Mouse (Mus musculus): ENCODE measurements around the gene AU022252. TPM values are rescaled to one million over a fixed set of nuclear protein-coding genes. Genes with fewer than 3 reads are reported as not detected.

AU022252 gene
- polyA plus RNA-seq, 1 experiment from 2014 or later = 28.0 TPM

DNA sequence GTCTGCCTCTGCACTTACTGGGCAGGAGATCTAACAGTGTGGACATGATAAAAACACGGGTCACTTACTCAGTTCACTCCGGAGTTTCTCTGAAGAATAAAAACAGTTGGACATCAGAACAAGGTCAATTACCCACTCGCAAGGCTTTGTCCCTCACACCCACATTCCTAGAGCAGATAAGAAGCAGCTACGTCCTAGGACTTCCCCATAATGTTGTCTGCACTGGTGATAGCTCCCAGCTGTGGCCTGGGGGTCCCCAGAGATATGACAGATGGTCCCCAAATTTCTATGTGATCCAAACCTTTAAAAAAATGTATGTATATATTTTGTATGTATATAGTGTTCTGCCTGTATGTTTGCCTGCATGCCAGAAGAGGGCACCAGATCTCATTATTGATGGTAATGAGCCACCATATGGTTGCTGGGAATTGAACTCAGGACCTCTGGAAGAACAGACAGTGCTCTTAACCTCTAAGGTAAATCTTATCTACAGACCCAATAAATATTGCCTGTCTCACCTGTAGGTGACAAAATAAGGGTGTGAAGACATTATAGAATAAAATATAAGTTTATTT lies 52.3 kb downstream of the AU022252 start:
- no peaks in the 10 kb centered on the region for H3K9me3 ChIP-seq (replicated peaks)
- no peak overlapping the region for H3K9ac ChIP-seq
- H3K36me3 ChIP-seq (ENCODE audit: poor library complexity, severe bottlenecking) = no peaks in the 10 kb centered on the region
- no peak overlapping the region for H3K4me2 ChIP-seq
- H3K4me3 ChIP-seq = no peak overlapping the region
- WGBS = 57% methylated on average over 4 of the region's 4 CpGs
- H3K27ac ChIP-seq = no peak overlapping the region
- H3K4me1 ChIP-seq = no peaks in the 10 kb centered on the region
- H3K27me3 ChIP-seq = no peaks in the 10 kb centered on the region
- ATAC-seq = no peak

DNA sequence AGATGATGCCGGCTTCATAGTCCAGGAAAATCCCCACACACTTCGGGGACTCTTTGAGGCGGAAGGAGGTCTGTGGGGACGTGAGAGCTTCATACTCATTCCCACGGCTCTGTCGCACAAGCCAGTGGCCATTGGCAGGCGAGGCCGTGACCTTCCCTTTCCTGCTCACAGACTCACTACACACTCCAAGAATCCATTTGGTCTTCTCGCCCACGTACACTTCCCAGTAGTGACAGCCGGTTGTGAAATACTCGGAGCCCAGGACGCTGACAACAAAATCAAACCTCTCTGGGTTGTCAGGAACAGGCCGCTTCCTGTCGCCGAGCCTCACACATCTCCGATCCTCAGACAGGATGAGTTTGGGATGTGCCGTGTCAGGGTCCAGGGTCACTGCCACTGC lies 54.2 kb downstream of the AU022252 start:
- no peak for ATAC-seq

DNA sequence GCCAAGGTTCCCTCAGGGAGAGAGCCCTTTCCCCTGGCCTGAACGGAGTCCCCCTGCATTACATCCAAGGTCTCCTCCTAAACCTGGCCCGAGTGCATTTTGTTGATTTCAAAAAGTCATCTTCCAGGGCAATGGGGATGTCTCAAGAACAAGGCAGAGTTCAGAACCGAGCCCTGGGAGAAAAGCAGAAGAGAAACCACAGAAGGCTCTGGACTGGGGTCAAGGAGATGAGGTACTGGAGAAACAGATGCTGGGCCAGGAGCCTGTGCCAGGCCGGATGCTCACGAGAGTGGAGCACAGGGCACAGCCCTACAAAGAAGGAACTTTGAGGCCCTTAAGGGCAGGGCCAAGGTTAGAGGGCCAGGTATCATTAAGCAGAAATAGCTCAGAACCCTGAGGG lies 54.8 kb downstream of the AU022252 start:
- H3K4me2 ChIP-seq = no peak overlapping the region
- H3K9me3 ChIP-seq (replicated peaks) = no peaks in the 10 kb centered on the region
- no peaks in the 10 kb centered on the region for H3K27me3 ChIP-seq
- peaks cover 7% of the 10 kb centered on the region for H3K4me1 ChIP-seq
- ATAC-seq = no peak
- 78% methylated on average over 5 of the region's 5 CpGs for WGBS
- no peak overlapping the region for H3K27ac ChIP-seq
- H3K4me3 ChIP-seq = no peak overlapping the region
- H3K36me3 ChIP-seq (ENCODE audit: poor library complexity, severe bottlenecking) = no peaks in the 10 kb centered on the region
- no peak overlapping the region for H3K9ac ChIP-seq

More for the DNA sequence above, 54.2 kb downstream of the AU022252 start:
- Histone ChIP-seq H3K9ac (no peak overlapping the region), H3K27ac (no peak overlapping the region), H3K9me3 (replicated peaks) (no peaks in the 10 kb centered on the region), H3K4me2 (no peak overlapping the region), H3K27me3 (no peaks in the 10 kb centered on the region), H3K36me3 (ENCODE audit: poor library complexity, severe bottlenecking) (no peaks in the 10 kb centered on the region), H3K4me1 (peaks cover under 1% of the 10 kb centered on the region; the same call in 1 of the 2 replicates), H3K4me3 (no peak overlapping the region)
- WGBS = 83% methylated on average over 18 of the region's 18 CpGs

DNA sequence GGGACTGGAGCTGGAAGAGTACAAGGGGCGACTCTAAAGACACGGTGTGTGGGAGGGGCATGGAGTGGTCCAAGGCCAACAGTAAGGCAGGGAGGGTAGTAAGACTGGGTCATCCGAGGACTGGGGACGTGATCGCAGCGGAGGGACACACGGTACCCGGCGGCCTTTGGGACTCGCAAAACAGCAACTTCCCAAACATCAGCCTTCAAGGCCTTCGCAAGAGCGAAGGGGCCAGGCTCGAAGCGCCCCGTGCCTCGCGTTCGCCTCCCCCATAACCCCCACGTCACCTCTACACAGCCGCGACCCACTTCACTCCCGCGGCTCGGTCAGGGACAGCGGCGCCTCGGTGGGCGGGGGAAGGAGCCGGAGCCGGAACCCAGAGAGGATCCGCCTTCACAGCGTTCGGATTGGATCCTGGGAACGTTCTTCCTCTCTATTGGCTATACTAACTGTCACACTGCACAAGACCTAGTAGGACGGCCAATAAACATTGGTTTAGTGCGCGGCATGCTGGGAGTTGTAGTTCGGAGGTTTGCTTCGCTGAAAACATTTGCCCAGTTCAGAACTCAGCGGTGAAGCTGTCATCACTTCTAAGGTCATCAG lies 58.6 kb downstream of the AU022252 start, which contains the start of gene Zfp691:
Zfp691 (minus strand) TSS at position 345 of the 603 bp plus-strand sequence.
- under 1% methylated on average over 40 of the region's 40 CpGs for WGBS
- Histone ChIP-seq H3K4me1 (peaks cover 16% of the 10 kb centered on the region), H3K36me3 (ENCODE audit: poor library complexity, severe bottlenecking) (peaks cover 20% of the 10 kb centered on the region), H3K9ac (peak within 1 kb of the TSS; percentile 87), H3K4me2 (peak within 1 kb of the TSS; percentile 86), H3K27ac (peak within 1 kb of the TSS; percentile 27), H3K27me3 (no peaks in the 10 kb centered on the region), H3K9me3 (replicated peaks) (no peaks in the 10 kb centered on the region), H3K4me3 (peak within 1 kb of the TSS; percentile 79)
- peak; percentile 100 for ATAC-seq

DNA sequence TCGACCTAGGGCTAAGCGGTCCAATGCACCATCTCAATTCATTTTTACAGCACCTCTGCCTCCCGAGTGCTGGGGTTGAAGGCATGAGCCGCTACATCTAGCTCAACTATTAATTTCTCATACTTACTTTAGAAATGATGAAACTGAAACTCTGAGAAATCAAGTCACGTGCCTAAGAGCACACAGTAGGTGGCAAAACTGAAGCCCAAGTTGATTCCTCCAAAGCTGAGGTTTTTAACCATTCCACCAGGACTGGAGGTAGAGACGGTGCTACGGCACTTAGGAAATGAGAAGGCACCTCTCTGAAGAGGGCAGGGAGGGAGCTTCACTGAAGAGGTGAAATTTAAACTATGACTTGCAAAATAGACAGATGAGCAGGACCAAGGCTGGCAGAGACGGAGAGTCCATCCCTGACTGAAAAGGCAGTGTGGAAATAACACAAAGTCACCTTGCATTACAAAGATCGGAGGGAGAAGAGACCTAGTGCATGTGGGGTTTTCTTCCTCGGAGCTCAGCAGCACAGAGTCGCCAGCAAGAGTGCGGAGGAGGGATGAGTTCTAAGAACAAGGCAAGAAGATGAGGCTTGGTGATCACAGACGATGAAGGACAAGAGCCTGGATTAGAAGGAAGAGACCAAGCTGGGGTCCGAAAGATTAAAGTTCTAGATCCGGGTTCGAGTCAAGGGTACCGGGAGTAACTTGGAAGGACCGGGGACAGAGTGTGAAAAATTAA lies 59.4 kb downstream of the AU022252 start:
- H3K9ac ChIP-seq = peak overlapping the region; percentile 87
- WGBS = 44% methylated on average over 18 of the region's 18 CpGs
- H3K9me3 ChIP-seq (replicated peaks) = no peaks in the 10 kb centered on the region
- H3K36me3 ChIP-seq (ENCODE audit: poor library complexity, severe bottlenecking) = peaks cover 29% of the 10 kb centered on the region
- H3K4me2 ChIP-seq = peak overlapping the region; percentile 86
- no peaks in the 10 kb centered on the region for H3K27me3 ChIP-seq
- ATAC-seq = no peak
- H3K4me1 ChIP-seq = peaks cover 16% of the 10 kb centered on the region
- no peak overlapping the region for H3K27ac ChIP-seq
- H3K4me3 ChIP-seq = peak overlapping the region; percentile 79

DNA sequence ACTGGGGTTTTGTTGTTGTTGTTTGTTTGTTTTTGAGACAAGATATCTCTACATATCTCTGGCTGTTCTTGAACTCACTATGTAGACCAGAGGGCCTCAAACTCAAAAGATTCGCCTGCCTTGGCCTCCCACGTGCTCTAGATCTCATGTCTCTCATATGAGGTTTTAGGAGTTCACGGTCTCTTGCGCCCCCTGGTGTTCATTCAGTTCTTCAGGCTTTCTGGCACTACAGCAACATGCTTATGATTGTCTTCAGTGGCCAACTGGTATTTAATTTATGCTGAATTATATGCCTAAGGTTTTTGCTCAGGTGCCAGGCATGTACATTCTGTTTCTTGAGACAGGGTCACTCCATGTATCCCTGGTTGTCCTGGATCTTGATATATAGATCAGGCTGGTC lies 64.8 kb downstream of the AU022252 start:
- Histone ChIP-seq H3K4me3 (no peak overlapping the region), H3K36me3 (ENCODE audit: poor library complexity, severe bottlenecking) (peaks cover 30% of the 10 kb centered on the region), H3K9ac (no peak overlapping the region), H3K27ac (no peak overlapping the region), H3K4me1 (peaks cover 9% of the 10 kb centered on the region), H3K27me3 (no peaks in the 10 kb centered on the region), H3K4me2 (no peak overlapping the region), H3K9me3 (replicated peaks) (no peaks in the 10 kb centered on the region)
- under 1% methylated on average over 4 of the region's 4 CpGs for WGBS
- peak; percentile 55; the same call in 1 of the 2 replicates for ATAC-seq

DNA sequence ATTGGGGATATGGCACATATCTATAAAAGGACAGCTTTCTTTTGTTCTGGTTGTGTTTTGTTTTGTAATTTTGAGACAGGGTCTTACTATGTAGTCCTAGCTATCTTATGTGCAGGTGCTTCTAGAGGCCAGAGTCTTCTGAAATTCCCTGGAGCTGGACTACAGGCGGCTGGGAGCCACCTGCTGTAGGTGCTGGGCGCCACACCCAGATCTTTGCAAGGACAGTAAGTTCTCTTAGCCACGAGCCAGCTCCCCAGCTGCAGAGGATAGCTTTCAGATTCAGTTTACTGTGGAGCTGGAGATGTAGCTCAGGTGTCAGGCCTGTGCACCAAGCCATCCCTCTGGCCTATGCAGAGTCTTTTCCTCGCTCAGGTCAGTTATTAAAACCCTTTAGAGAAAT lies 65.4 kb downstream of the AU022252 start:
- Histone ChIP-seq H3K9me3 (replicated peaks) (no peaks in the 10 kb centered on the region), H3K4me2 (no peak overlapping the region), H3K9ac (no peak overlapping the region), H3K27me3 (no peaks in the 10 kb centered on the region), H3K36me3 (ENCODE audit: poor library complexity, severe bottlenecking) (peaks cover 30% of the 10 kb centered on the region), H3K4me3 (no peak overlapping the region), H3K4me1 (0 out of 2 replicates have a peak, but pooled peaks cover 4% of the 10 kb centered on the region), H3K27ac (no peak overlapping the region)
- 89% methylated on average over 4 of the region's 4 CpGs for WGBS
- no peak for ATAC-seq

DNA sequence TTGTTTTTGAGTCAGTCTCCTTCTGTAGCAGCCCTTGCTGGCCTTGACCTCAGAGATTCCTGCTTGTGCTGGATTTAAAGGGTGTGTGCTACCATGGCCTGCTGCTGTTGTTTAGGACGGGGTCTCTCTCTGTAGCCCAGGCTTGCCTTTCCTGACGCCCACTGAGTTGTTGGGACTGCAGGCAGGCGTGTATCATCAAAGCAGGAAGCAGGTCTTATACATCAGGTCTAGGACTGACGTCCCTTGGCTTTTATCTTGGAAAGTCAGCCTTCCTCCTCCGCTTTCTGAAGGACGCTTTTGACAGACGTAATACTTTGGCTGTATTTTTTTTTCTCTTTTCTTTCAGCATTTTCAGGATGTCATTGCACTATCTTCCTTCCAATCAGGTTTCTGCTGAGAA lies 66.6 kb downstream of the AU022252 start:
- ATAC-seq = no peak
- Histone ChIP-seq H3K4me1 (no peaks in the 10 kb centered on the region), H3K4me2 (no peak overlapping the region), H3K27ac (no peak overlapping the region), H3K27me3 (no peaks in the 10 kb centered on the region), H3K9me3 (replicated peaks) (no peaks in the 10 kb centered on the region), H3K36me3 (ENCODE audit: poor library complexity, severe bottlenecking) (peaks cover 30% of the 10 kb centered on the region), H3K4me3 (no peak overlapping the region), H3K9ac (no peak overlapping the region)
- WGBS = 85% methylated on average over 7 of the region's 7 CpGs

DNA sequence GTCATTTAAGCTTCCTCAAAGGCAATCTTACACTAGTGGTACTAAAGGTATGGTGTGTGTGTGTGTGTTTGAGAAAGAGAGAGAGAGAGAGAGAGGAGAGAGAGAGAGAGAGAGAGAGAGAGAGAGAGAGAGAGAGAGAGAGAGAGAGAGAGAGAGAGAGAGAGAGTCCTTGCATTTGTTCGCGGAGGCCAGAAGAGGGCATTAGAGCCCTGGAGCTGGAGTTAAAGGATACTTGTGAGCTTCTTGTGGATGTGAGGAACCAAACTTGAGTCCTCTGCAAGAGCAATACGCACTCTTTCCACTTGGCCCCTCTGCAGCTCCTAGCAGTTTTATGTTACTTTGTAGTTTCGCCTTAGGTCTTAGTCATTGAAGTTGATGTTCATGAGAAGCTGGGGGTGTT lies 69.5 kb downstream of the AU022252 start:
- Histone ChIP-seq H3K27ac (no peak overlapping the region), H3K4me2 (no peak overlapping the region), H3K36me3 (ENCODE audit: poor library complexity, severe bottlenecking) (0 out of 2 replicates have a peak, but pooled peaks cover under 1% of the 10 kb centered on the region), H3K27me3 (no peaks in the 10 kb centered on the region), H3K9me3 (replicated peaks) (no peaks in the 10 kb centered on the region), H3K9ac (no peak overlapping the region), H3K4me3 (no peak overlapping the region), H3K4me1 (no peaks in the 10 kb centered on the region)
- no peak for ATAC-seq
- 78% methylated on average over 4 of the region's 4 CpGs for WGBS

DNA sequence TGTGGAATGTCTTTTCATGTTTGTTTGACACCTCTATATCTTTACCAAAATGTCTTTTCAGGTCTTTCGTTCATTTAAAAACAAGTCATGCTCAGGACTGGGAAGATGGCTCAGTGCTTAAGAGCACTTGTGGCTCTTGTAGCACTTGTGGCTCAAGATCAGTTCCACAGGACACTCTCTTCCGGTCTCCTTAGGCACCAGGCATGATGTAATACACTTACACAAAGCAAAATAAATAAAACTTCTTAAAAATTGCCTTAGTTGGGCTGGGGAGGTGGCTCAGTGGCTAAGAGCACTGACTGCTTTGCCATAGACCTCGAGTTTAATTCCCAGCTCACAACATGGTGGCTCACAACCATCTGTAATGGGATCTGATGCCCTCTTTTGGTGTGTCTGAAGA lies 71.2 kb downstream of the AU022252 start:
- WGBS = 83% methylated on average over 3 of the region's 3 CpGs
- no peak overlapping the region for H3K4me2 ChIP-seq
- H3K4me1 ChIP-seq = no peaks in the 10 kb centered on the region
- ATAC-seq = no peak
- H3K9ac ChIP-seq = no peak overlapping the region
- H3K4me3 ChIP-seq = no peak overlapping the region
- no peaks in the 10 kb centered on the region for H3K27me3 ChIP-seq
- no peaks in the 10 kb centered on the region for H3K9me3 ChIP-seq (replicated peaks)
- no peak overlapping the region for H3K27ac ChIP-seq
- H3K36me3 ChIP-seq (ENCODE audit: poor library complexity, severe bottlenecking) = no peaks in the 10 kb centered on the region

DNA sequence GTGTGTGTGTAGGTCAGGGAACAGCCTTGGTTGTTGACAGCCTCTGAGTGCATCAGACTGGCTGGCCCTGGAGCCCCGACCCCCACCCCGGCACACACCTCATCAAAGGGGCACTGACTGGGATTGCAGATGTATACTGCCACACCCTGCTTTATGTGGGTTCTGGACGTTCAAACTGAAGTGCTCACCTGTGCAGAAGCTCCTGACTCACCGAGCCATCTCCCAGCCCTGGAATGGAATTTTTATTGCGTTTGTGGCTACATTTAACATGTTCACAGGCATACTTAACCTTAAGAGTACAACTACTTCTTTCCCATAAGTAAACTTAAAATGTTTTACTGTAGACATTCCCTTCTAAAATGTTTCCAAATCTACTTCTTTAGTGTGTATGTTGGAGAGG lies 74.6 kb downstream of the AU022252 start:
- WGBS = 91% methylated on average over 5 of the region's 5 CpGs

DNA sequence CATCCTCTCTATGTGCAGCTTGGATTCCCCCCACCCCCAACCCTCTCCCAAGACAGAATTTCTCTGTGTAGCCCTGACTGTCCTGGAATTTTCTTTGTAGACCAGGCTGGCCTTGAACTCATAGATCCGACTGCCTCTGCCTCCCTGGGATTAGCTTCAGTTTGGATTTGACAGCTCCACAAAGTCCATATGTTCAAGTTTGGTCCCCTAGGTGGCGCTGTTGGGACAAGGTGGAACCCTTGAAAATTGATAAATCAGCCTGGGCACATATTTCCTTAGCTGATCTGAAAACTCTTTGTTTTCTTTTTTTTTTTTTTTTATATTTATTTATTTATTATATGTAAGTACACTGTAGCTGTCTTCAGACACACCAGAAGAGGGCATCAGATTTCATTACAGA lies 75.3 kb downstream of the AU022252 start:
- no peaks in the 10 kb centered on the region for H3K4me1 ChIP-seq
- 39% methylated on average over 2 of the region's 2 CpGs for WGBS

More for the DNA sequence above, 74.6 kb downstream of the AU022252 start:
- no peaks in the 10 kb centered on the region for H3K4me1 ChIP-seq
- no peak for ATAC-seq
- H3K27ac ChIP-seq = no peak overlapping the region
- no peak overlapping the region for H3K4me3 ChIP-seq
- H3K9ac ChIP-seq = no peak overlapping the region
- H3K36me3 ChIP-seq (ENCODE audit: poor library complexity, severe bottlenecking) = no peaks in the 10 kb centered on the region
- no peaks in the 10 kb centered on the region for H3K9me3 ChIP-seq (replicated peaks)
- no peak overlapping the region for H3K4me2 ChIP-seq
- no peaks in the 10 kb centered on the region for H3K27me3 ChIP-seq

More for the DNA sequence above, 75.3 kb downstream of the AU022252 start:
- Histone ChIP-seq H3K27ac (no peak overlapping the region), H3K9me3 (replicated peaks) (no peaks in the 10 kb centered on the region), H3K4me3 (no peak overlapping the region), H3K4me2 (no peak overlapping the region), H3K27me3 (no peaks in the 10 kb centered on the region), H3K36me3 (ENCODE audit: poor library complexity, severe bottlenecking) (no peaks in the 10 kb centered on the region), H3K9ac (no peak overlapping the region)
- ATAC-seq = no peak
